Mouse (Mus musculus) small intestine, adult 2 months (tissue): ENCODE measurements at regions not wholly inside any gene's neighbourhood (a gene's known extent, or its start where the extent isn't known, plus 50 kb on each side); places are given as distances from the start of the nearest gene placed in this dataset.

Source experiments
- CTCF ChIP-seq: fragments of 200-500 bp; IDR thresholded peaks from 2 replicates; pipeline ENCODE4 v1.5.1; 2012; ENCODE audit warnings: low read depth, mild to moderate bottlenecking, control low read depth, inconsistent platforms, low read length, moderate library complexity, mixed read lengths; ENCODE audit not compliant: insufficient replicate concordance, insufficient read length; ENCODE audit errors: extremely low read depth
- POLR2A ChIP-seq: fragments of 200-500 bp; IDR thresholded peaks from 2 replicates; pipeline ENCODE4 v1.6.1; 2012; ENCODE audit warnings: low read depth, mild to moderate bottlenecking, control low read depth, inconsistent platforms, low read length, moderate library complexity

- TF ChIP-seq CTCF (no peak), POLR2A (no peak)
Observed at GRCm38 (mm10) chr9:99792700-99793099, 75.6 kb upstream of the Cldn18 start.
